Mouse (Mus musculus) limb, embryonic 14.5 days (tissue): Measurements from ENCODE around the gene Chil4. TPM values are rescaled to one million over a fixed set of nuclear protein-coding genes. Genes with fewer than 3 reads are reported as not detected.
"Not testable (repeated sequence)": the region's sequence is repeated elsewhere in the genome, so short reads cannot be mapped to it uniquely, and the experiment has no call there.

ENCODE experiments used
- ATAC-seq: fragments of 200-750 bp; cut with Nextera tagmentation; 2 replicates; pipeline ENCODE4 v1.8.0; 2017; ENCODE audit warnings: low read depth, moderate number of reproducible peaks, moderate TSS enrichment; ENCODE audit not compliant: low FRiP score
- DNase-seq: peaks from one replicate; pipeline ENCODE4 v3.0.0-alpha.2; 2015; ENCODE audit warnings: low spot score
- H3K27ac ChIP-seq: fragments of 300-500 bp; sonication (generic); replicated peaks from 2 replicates; pipeline ENCODE4 v1.5.1; 2014; ENCODE audit warnings: low read depth, mild to moderate bottlenecking, low read length, moderate library complexity, mixed read lengths
- H3K27me3 ChIP-seq: fragments of 300-500 bp; sonication (generic); 2 replicates; pipeline ENCODE4 v1.6.1; 2014; ENCODE audit warnings: low read length, mixed read lengths; ENCODE audit not compliant: control insufficient read depth, insufficient read depth
- H3K36me3 ChIP-seq: fragments of 300-500 bp; sonication (generic); 2 replicates; pipeline ENCODE4 v1.6.1; 2014; ENCODE audit warnings: mild to moderate bottlenecking, low read length, moderate library complexity, mixed read lengths; ENCODE audit not compliant: control insufficient read depth, insufficient read depth
- H3K4me1 ChIP-seq: fragments of 300-500 bp; sonication (generic); 2 replicates; pipeline ENCODE4 v1.6.1; 2014; ENCODE audit warnings: antibody characterized with exemption, low read length, mixed read lengths; ENCODE audit not compliant: control insufficient read depth, insufficient read depth
- H3K4me2 ChIP-seq: fragments of 300-500 bp; sonication (generic); replicated peaks from 2 replicates; pipeline ENCODE4 v1.6.1; 2014; ENCODE audit warnings: low read depth, mild to moderate bottlenecking, low read length, moderate library complexity; ENCODE audit not compliant: severe bottlenecking
- H3K4me3 ChIP-seq: fragments of 300-500 bp; sonication (generic); replicated peaks from 2 replicates; pipeline ENCODE4 v1.5.1; 2014; ENCODE audit warnings: low read length
- H3K9ac ChIP-seq: fragments of 300-500 bp; sonication (generic); 2 replicates; pipeline ENCODE4 v1.6.1; 2014; ENCODE audit warnings: mild to moderate bottlenecking, low read depth, low read length, moderate library complexity; ENCODE audit not compliant: severe bottlenecking
- H3K9me3 ChIP-seq: fragments of 300-500 bp; sonication (generic); 2 replicates; pipeline ENCODE4 v1.6.1; 2016; ENCODE audit warnings: low read length; ENCODE audit not compliant: control insufficient read depth
- POLR2A ChIP-seq: fragments of 200-500 bp; IDR thresholded peaks from 2 replicates; pipeline ENCODE4 v1.8.0; 2012; ENCODE audit warnings: inconsistent platforms, mild to moderate bottlenecking, moderate library complexity, borderline replicate concordance; ENCODE audit not compliant: insufficient read depth, insufficient read length; ENCODE audit errors: extremely low read depth
- WGBS: fragments of 180-500 bp; shearing (Covaris S2); extraction: QIAGEN DNeasy Blood & Tissue Kit; methylation state at CpG from one replicate; pipeline ENCODE4 v1.1.7; 2014; 5-methylcytosine and 5-hydroxymethylcytosine counted together
- polyA plus RNA-seq, 2 experiments: library from polyadenylated mRNA; depleted of rRNA in 1 of 2; stranded (reverse) in 1 of 2; unstranded in 1 of 2; fragments of >200 nt; fragmentation: Nextera tagmentation in 1 of 2; extraction: Ambion mirVana in 1 of 2; gene quantifications; 2 replicates each; pipeline versions ENCODE4 v1.2.1 to v1.2.3; 2012 to 2014

Gene Chil4
- polyA plus RNA-seq, 2 experiments = not detected

DNA sequence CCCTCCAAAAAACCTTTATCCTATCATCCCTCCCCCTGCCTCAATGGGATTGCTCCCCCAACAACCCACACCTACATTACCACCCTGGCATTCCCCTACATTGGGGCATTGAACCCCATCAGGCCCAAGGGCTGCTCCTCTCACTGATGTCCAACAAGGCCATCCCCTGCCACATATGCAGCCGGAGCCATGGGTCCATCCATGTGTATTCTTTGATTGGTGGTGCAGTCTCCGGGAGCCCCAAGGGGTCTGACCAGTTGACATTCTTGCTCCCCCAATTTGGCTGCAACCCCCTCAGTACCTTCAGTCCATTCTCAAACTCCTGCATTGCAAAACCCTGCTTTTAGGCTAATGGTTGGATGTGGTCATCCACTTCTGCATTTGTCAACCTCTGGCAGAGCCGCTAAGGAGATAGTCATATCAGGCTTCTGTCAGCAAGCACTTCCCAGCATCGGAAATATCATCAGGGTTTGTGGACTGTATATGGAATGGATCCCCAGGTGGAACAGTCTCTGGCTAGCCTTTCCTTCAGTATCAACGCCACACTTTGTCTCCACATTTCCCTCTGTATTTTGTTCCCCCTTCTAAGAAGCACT, 20.0 kb upstream of the Chil4 start:
- Histone ChIP-seq H3K4me2 (no peak overlapping the region), H3K9ac (no peak overlapping the region), H3K27me3 (no peaks in the 10 kb centered on the region), H3K4me1 (no peaks in the 10 kb centered on the region), H3K9me3 (peaks cover 23% of the 10 kb centered on the region; the same call in 1 of the 2 replicates), H3K4me3 (no peak overlapping the region), H3K27ac (no peak overlapping the region), H3K36me3 (no peaks in the 10 kb centered on the region)
- DNase-seq (no peak), ATAC-seq (no peak)
- no peak for TF ChIP-seq POLR2A
- WGBS = 90% methylated on average over 5 of the region's 5 CpGs

DNA sequence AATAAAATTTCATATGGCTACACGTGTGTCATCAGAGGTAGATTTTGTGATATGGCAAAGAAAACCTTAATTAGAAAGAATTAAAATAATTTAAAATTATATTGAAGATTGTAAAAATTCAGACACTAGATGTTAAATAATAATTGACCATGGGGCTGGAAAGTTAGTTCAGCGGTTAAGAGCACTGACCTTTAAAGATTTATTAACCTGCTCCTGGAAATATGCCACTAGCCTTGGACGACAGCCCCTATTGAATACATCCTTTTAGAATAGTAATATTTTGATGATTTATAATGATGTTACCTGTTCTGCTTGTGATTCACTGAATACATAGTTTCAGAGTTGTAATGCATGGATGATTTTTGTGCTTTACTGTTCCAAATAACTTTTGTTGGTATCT, 4.1 kb upstream of the Chil4 start:
- not testable (repeated sequence) for DNase-seq, H3K27me3 ChIP-seq, H3K4me2 ChIP-seq, ATAC-seq, H3K9ac ChIP-seq, H3K4me3 ChIP-seq, H3K4me1 ChIP-seq, H3K36me3 ChIP-seq, H3K27ac ChIP-seq
- H3K9me3 ChIP-seq = peaks cover 11% of the 10 kb centered on the region; the same call in 1 of the 2 replicates
- WGBS = 66% methylated on average over 3 of the region's 3 CpGs

DNA sequence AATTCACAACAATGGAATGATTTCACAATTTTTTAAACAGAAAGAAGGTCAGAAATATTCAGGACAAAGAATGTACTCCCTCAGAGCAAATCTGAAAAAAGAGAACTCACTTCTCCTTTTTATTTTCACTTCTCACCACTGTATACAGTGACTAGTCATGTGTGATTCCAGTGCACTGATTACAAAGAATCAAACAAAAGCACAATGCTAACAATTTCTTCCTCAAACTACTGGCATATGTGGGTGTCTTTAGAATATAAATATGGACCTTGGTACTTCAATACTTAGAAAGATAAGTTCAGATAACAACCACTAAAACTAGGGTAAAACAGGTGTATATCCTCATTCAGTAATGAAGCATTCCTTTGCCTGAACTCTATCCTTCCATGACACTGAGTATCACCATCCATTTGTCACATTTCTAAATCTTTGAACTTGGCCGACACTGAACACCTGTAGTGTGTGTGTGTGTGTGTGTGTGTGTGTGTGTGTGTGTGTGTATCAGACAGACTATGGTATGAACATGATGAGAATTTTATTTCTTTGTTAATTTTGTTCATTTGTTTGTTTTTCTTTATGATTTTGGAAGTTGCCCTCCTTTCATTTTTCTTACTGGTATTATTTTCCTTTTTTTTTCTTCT, 2.4 kb upstream of the Chil4 start:
- H3K4me2 ChIP-seq = no peak overlapping the region
- H3K9ac ChIP-seq = no peak overlapping the region
- no peak overlapping the region for H3K27ac ChIP-seq
- H3K36me3 ChIP-seq = no peaks in the 10 kb centered on the region
- no peak overlapping the region for H3K4me3 ChIP-seq
- ATAC-seq (no peak), DNase-seq (no peak)
- TF ChIP-seq POLR2A = no peak
- no peaks in the 10 kb centered on the region for H3K27me3 ChIP-seq
- WGBS = 89% methylated on average over 1 of the region's 1 CpGs
- peaks cover 11% of the 10 kb centered on the region; the same call in 1 of the 2 replicates for H3K9me3 ChIP-seq
- H3K4me1 ChIP-seq = no peaks in the 10 kb centered on the region

DNA sequence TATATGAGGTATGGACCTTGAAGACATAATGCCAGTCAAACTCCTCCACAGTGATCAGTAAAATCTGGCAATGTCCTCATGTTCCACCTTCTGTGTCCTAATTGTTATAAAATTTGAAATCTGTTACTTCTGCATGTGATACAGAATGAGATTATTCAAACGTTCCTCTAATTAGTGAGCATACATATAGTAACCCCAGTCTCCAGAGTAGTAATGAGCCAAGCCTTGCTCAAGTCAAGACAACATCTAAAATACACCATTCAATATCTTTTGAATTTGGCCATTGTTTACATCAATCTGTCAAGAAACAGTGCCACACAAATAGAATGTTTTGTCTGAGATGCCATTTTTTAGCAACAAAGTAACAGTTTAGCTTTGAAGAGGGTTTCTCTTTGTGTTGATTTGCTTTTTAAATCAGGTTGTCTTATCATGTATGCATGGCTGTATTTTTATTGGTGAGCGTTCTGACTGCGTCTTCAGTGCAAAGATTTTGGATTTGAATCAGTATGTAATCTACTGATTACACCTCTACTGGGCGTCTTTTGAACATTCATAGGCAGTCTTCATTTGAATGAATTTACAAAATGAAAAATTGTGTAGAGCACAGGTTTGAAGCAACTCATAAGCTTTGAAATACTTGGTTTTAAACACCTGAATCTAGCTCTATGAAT, 888 bp downstream of the Chil4 start:
- ATAC-seq = 0 out of 2 replicates have a peak, but pooled peaks have one; percentile 13
- not testable (repeated sequence) for H3K4me3 ChIP-seq, H3K9me3 ChIP-seq, H3K9ac ChIP-seq, H3K27me3 ChIP-seq, H3K36me3 ChIP-seq, DNase-seq, H3K4me1 ChIP-seq, H3K27ac ChIP-seq, H3K4me2 ChIP-seq
- WGBS = 81% methylated on average over 4 of the region's 4 CpGs

DNA sequence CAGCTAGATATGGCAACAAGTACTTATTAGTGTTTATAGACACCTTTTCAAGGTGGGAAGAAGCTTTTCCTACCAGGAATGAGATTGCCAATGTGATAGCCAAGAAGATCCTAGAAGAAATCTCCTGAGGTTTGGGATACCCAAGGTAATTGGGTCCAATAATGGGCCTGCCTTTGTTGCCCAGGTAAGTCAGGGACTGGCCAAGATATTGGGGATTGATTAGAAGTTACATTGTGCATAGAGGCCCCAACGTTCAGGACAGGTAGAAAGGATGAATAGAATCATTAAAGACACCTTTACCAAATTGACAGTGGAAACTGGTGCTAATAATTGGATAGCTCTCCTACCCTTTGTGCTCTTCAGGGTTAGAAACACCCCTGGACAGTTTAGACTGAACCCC, 21.3 kb downstream of the Chil4 start:
- H3K4me1 ChIP-seq, H3K27me3 ChIP-seq, H3K4me3 ChIP-seq, H3K36me3 ChIP-seq, DNase-seq, H3K9ac ChIP-seq, ATAC-seq, H3K4me2 ChIP-seq, H3K27ac ChIP-seq: not testable (repeated sequence)
- peaks cover 32% of the 10 kb centered on the region for H3K9me3 ChIP-seq
- WGBS = 39% methylated on average over 1 of the region's 1 CpGs

DNA sequence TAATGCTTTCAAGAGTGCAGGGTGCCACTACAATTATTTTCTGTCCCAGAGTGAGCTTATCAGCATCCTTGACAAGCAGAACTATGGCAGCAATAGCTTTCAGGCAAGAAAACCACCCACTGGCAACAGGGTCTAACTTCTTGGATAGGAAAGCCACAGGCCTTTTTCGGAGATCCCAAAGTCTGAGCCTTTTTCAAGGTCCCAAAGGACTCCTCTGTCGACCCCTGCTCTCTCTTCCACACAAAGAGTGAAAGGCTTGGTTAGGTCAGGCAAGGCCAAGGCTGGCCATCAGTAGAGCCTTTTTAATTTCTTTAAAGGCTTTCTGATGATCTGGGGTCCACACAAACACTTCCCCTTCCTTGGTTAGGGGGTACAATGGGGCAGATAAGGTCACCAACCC, 22.1 kb downstream of the Chil4 start:
- H3K36me3 ChIP-seq, H3K4me2 ChIP-seq, ATAC-seq, H3K27ac ChIP-seq, H3K27me3 ChIP-seq, H3K9ac ChIP-seq, H3K4me1 ChIP-seq, DNase-seq, H3K4me3 ChIP-seq: not testable (repeated sequence)
- peaks cover 32% of the 10 kb centered on the region for H3K9me3 ChIP-seq
- 69% methylated on average over 2 of the region's 2 CpGs for WGBS
